Mouse (Mus musculus): ENCODE results near the gene Prr36.
A peak's percentile ranks its signal among the peaks of the same experiment; 100 is the strongest.
"Not testable (repeated sequence)": the region's sequence is repeated elsewhere in the genome, so short reads cannot be mapped to it uniquely, and the experiment has no call there.

The Prr36 gene

GRCm38 (mm10) chr8:4216791-4217621, at the start of gene Prr36:
Gene Prr36 (minus strand): TSS chr8:4217459.
- DNase-seq (ENCODE audit: low spot score) = peak; percentile 18

- DNase-seq (ENCODE audit: low spot score) = no peak
Observed at GRCm38 (mm10) chr8:4265160-4265914, 48.1 kb upstream of the Prr36 start.

DNA sequence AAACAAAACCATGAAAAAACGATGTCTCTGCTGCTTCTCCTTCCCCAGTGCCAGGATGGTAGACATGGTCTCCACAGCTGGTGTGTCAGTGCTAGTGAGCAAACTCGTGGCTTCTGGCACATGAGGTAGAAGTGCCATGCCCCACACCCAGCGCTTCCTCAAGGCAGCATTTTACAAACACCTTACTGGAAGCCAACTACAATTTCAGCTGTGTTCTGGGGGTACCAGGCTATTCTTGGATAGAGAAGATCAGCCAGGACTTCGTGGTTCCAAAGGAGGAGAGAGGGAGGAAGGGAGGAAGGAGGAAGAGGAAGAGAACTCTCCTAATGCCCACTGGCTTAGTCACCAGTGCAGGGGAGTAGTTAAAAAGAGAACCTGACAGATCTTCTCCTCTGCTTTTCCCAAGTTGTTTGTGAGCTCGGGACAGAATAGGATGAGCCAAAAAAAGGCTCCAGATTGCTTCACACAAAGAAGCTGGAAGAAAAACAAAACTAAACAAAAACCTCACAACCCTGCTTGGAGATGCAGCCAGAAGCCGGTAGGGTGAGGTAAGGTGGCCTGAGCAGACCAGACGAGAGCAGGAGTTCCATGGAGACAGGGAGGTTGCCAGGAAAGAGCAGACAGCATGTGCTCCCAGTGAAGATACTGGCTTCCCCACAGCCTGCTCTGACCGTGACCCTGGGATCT, 46.0 kb upstream of the Prr36 start:
- DNase-seq (ENCODE audit: low spot score) = peak; percentile 80

DNA sequence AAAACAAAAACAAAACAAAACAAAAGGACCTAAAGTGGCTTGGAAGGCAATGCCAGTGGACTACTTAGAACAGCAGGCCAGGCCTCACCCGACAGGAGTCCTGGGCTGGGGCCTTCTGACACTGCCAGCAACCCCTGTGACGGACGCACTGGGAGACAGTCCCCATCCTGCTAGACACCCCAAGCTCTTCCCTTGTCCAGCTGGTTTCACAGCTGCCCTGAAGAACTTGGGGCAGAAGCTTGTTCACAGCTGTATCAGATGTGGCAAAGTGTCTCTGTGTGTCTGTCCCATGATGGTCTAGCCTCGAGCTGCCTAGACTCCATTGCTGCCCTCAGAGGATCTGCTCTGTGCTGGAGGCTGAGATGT, 42.5 kb upstream of the Prr36 start:
- no peak for DNase-seq (ENCODE audit: low spot score)

- peak; percentile 90 for DNase-seq (ENCODE audit: low spot score)
Observed at GRCm38 (mm10) chr8:4259125-4259804, 42.0 kb upstream of the Prr36 start, which contains the start of gene Ctxn1. Gene Ctxn1 (minus strand): TSS chr8:4259274.

DNA sequence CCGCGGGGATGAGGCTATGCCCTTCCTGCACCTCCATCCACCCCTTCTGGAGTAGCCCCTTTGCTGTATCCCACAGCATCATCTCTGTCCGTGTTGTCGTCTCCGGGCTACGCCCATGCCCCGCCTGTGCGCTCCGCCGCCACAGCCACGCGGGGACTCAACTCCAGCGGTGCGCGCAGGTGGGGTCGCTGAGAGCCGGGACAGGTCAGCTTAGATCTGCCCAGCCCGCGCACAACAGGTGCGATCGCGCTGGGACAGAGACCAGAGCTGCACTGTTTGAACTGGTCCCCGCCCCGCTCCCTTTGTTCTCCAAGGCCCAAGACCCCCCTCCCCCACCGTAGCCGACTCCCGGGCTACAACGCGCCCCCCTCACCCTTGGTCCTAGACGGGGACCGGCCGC, 41.4 kb upstream of the Prr36 start:
- DNase-seq (ENCODE audit: low spot score) = peak; percentile 58

GRCm38 (mm10) chr8:4258233-4258632, 41.0 kb upstream of the Prr36 start:
- peak; percentile 74 for DNase-seq (ENCODE audit: low spot score)

- DNase-seq (ENCODE audit: low spot score) = no peak
Observed at GRCm38 (mm10) chr8:4257350-4257749, 40.1 kb upstream of the Prr36 start.

DNA sequence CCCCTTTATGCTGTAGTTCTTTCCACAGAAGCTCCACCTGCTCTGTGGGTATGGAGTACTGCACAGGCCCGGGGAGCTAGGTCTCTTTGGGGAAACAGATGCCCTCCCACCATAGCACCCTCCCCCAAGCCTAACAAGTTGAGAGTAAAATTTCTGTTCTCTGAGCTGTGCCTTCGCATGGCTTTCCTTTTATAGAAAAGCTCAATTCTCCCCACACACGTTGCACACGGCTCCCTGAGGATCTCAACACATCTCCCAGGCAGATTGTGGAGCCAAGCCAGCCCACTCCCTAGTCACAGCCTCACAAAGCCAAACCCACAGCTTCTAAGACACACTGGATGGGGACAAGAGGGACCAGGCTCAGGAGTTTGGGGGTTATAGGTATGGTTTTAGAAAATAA, 39.7 kb upstream of the Prr36 start:
- no peak for DNase-seq (ENCODE audit: low spot score)

DNA sequence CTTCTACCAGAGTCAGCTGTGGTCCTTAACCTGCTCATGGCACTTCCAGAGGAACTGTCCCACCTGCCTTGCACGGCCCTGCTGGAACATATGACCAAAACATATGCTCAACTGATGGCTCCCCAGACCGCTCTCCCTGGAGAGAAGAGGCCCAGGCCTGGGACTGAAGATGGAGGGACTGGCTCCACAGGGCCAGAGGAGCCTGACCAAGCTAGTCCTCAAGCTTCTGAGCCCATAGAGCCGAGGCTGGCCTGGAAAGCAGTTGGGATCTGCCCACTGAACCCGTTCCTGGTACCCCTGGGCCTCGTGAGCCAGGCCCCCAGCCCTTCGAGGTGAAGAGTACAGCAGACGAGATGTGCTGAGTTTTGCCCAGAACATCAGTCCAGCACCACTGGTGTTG, 38.2 kb upstream of the Prr36 start:
- DNase-seq (ENCODE audit: low spot score) = not testable (repeated sequence)

GRCm38 (mm10) chr8:4254001-4254400, 36.7 kb upstream of the Prr36 start:
- no peak for DNase-seq (ENCODE audit: low spot score)

GRCm38 (mm10) chr8:4252934-4253841, 35.9 kb upstream of the Prr36 start, which contains the start of gene Snapc2:
Gene Snapc2 (plus strand): TSS chr8:4253080.
- peak; percentile 95 for DNase-seq (ENCODE audit: low spot score)

- DNase-seq (ENCODE audit: low spot score) = no peak
Observed at GRCm38 (mm10) chr8:4252116-4252760, 35.0 kb upstream of the Prr36 start.

DNA sequence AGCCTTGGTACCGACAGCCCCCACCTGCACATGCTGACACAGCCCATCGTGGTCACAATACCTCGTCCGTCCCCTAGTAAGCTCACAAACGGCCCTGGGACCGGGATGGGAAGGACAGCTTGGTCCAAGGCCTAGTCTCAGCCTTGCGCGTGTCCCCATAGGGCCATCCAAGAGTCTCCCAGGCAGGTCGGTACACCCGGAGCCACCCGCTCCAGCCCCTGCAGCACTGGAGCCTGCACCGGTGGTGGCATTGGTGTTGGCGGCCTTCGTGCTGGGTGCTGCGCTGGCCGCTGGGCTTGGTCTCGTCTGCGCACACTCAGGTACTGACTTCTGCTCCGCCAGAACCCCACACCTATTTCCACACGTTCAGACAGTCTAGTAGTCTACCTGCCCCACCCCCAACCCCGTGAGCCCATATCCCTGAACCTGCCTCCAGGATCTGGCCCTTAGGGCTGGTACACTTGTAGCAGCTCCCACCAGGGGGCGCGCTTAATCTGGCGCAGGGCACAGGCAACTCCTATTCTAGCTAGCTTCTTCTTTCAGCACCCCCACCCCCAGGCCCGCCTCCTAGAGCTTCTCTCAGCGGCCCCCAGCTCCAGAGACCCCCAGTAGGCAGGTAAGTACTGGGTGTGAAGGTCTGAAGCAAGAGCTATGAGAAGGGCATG, 33.2 kb upstream of the Prr36 start:
- peak; percentile 81 for DNase-seq (ENCODE audit: low spot score)

- peak; percentile 57 for DNase-seq (ENCODE audit: low spot score)
Observed at GRCm38 (mm10) chr8:4249213-4249612, 32.0 kb upstream of the Prr36 start.

DNA sequence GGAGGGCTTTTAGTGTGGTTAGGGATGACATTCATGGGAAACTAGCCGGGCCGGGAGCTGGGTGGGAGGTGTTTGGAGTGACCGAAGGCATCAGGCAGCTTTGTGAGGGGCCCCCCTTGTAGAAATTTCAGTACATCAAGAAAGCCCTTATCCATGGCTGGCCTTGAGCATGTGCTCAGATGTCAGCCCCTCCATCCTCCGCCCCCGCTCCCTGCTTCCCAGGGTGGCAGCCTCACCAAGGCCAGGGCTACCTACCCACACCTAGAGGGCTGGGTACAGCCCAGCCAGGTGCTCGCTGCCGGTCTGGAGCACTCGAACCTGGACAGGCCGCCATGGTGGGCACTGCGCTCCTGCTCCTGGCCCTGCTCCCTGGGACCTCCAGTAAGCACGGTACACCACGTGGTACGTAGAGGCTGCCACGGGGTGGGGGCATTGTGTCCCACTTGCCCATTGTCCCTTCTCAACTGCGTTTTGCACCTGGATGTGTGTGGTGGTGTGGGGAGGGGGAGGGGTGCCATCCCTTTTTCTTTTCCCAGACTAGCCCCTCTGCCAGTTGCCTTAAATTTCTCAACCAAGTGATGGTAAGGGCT, 30.8 kb upstream of the Prr36 start, which contains the start of gene Tgfbr3l:
TSS of gene Tgfbr3l (plus strand) at position 264 of the 590 bp plus-strand sequence.
- no peak for DNase-seq (ENCODE audit: low spot score)

DNA sequence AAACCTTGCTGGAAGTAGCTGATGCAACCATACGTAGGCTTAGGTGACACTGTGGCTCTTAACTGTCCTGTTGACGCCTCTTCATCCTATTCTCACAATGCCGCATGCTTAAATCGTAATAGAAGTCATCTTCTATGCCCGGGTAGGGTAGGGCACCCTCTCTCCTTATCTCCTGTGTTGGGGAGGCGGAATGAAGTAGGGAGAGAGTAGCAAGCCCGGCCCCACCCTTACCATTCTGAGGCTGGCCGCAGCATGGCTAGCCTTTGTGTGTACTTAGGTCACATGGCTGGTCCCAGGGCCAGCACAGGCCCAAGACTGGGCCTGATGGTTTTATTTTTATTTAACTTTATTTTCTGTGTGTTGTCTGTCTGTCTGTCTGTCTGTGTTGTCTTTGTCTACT, 30.0 kb upstream of the Prr36 start:
- DNase-seq (ENCODE audit: low spot score) = no peak

GRCm38 (mm10) chr8:4245737-4246136, 28.5 kb upstream of the Prr36 start:
- DNase-seq (ENCODE audit: low spot score) = no peak

DNA sequence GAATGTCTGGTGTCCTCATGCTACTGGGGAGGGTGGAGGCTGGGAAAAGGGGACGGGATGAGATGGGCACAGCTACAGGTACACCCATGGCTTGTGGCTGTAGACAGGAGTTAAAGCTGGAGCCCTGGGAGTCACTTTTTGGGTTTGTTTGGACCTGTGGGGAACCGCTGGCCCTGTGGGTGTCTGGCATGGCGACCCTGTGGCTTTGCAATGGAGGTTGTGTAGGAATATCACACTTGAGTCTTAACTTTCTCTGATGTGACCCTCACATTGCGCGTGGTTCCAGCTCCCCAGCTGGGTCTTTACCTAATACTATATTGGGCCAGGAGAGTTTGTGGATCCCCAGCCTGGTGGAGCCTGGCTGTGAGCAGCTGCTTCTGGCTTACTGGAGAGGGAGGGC, 27.8 kb upstream of the Prr36 start:
- no peak for DNase-seq (ENCODE audit: low spot score)

Measured in testis, postnatal 14 days (tissue).